Mouse (Mus musculus) kidney, postnatal 36 days (tissue): ENCODE results near the gene Zfand6.

ENCODE experiments used
- DNase-seq, 2 experiments: peaks; one replicate each; pipeline ENCODE4 v3.0.0; 2021 to 2022; ENCODE audit warnings: mixed read lengths in 2 of 2

Zfand6 gene

GRCm38 (mm10) chr7:84689251-84690100, at the start of gene Zfand6:
Gene Zfand6 (minus strand): TSS chr7:84689959.
- DNase-seq = peak; percentile 99 to 100

- no peak for DNase-seq
Observed at GRCm38 (mm10) chr7:84736803-84737202, 47.0 kb upstream of the Zfand6 start.

- no peak for DNase-seq
Observed at GRCm38 (mm10) chr7:84733038-84733437, 43.3 kb upstream of the Zfand6 start.

- no peak for DNase-seq
Observed at GRCm38 (mm10) chr7:84732052-84732451, 42.3 kb upstream of the Zfand6 start.

DNA sequence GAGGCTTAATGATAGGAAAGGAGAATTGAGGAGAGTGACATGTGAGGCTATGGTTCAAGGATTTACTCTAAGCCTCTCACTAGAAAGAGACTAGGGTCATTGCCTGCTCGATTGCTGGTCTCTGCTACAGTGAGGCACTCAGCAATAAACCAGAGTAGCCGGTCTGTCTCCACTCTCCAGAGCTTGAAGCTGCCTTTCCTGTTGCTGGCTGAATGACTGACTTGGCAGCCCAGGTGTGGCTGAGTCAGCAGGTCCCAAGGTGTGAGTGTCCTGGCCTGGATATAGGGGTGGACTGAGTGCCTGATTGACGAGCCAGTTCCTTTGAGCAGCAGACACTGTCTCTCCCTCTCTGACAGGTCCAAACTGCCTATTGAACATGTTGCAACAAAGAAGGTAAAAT, 41.3 kb upstream of the Zfand6 start:
- DNase-seq = peak; percentile 9 to 24

DNA sequence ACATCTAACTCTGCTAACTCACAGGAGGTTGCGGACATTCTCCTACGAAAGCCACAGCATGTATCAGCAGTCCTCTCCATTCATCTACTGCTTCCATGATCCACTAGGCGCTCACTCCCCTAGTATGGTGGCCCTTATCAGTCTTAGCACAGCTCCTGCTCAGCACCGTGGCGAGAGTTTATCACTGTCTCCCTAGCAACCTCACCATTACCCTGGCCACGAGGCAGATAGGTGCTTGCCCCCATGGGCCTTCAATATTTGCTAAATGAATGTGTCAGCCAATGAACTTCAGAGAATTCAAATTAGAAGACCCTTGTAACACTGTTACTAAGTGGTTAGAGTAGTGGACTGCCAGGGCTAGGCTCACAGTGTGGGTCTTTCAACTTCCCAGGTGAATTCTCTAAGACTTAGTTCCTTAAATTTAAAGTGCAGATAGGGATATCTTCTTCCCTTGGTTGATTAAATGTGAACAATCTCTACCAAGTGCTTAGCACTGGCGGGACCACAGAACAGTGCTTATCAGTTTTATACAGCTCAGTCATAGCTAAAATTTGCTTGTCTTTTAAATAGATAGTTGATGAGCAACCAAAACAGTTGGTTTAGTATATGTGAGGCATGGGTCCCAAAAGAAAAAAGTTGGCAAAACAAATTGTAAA, 33.2 kb upstream of the Zfand6 start:
- DNase-seq = no peak

DNA sequence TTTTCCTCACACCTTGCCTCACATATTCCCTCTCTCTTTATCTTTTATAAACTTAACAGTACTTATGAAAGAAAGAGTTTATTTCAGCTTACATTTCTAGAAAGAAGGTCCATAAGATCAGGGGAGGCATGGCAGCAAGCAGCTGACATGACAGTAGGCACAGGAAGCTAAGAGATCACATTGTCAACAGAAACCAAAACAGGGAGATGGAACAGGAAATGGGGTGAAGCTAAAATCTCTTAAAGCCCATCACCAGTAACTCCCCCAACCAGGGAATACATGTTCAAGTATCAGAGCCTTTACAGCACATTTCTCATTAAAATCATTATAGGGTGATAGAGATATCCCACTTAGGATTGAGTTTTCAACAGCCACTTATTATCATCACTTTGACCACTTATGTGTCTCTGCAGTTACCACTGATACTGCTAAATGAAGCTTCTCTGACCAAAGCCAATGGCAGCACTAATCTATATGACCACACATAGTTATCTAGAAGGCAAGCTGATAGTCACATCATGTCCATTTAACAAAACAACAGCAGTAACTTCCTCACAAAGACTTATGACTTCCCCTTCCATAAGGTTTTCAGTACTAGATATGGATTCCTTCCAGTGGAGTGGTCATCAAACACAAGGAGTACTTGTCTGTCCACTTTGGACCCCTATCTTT, 20.7 kb upstream of the Zfand6 start:
- DNase-seq = no peak

- DNase-seq = peak in 1 of 2 experiments; percentile 4
Observed at GRCm38 (mm10) chr7:84706877-84707276, 17.1 kb upstream of the Zfand6 start.

DNA sequence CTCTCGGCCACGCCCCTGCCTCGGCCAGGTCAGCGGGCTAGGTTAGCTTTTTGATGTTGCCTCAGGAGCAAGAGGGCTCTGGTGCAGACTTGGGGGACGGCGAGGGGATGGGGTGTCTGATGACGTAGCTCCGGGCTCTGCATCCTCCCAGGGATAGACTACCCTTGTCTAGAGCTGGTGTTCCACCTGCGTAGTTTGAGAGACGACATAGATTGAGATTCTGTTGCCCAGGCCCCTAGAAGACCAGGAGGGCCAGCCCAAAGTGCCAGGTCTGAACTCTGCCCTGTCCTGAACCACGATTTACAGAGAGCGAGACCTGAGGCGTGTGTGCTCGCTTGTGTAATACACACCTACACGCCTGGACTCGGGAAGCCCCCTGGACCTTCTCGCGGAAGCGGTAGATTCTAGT, 346 bp upstream of the Zfand6 start:
- no peak for DNase-seq

- DNase-seq = peak; percentile 4 to 27
Observed at GRCm38 (mm10) chr7:84687653-84688580, 1.8 kb downstream of the Zfand6 start.

GRCm38 (mm10) chr7:84686380-84686779, 3.4 kb downstream of the Zfand6 start:
- no peak for DNase-seq

- no peak for DNase-seq
Observed at GRCm38 (mm10) chr7:84684675-84685074, 5.1 kb downstream of the Zfand6 start.

- no peak for DNase-seq
Observed at GRCm38 (mm10) chr7:84681558-84681957, 8.2 kb downstream of the Zfand6 start.

- DNase-seq = no peak
Observed at GRCm38 (mm10) chr7:84680931-84681330, 8.8 kb downstream of the Zfand6 start.

GRCm38 (mm10) chr7:84680092-84680491, 9.7 kb downstream of the Zfand6 start:
- DNase-seq = no peak

GRCm38 (mm10) chr7:84679264-84679663, 10.5 kb downstream of the Zfand6 start:
- DNase-seq = peak; percentile 77 to 91

DNA sequence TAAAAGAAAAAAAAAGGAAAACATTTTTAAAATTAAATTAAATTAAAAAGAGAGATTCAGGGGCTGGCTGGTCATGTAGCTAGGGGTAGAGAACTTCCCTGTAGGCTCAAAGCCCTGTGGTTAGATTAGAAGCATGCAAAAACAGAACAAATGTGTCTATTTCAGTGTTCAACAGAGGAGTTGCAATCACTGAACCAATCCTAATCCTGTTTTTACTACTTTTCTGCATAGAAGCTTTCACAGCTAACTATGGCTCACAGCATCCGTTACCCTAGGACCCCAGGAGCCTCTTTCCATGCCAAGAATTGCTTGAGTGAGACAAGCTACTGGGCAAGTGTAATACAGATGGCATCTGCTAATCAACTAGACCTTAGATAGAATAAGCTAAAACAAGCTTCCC, 16.7 kb downstream of the Zfand6 start:
- DNase-seq = no peak

DNA sequence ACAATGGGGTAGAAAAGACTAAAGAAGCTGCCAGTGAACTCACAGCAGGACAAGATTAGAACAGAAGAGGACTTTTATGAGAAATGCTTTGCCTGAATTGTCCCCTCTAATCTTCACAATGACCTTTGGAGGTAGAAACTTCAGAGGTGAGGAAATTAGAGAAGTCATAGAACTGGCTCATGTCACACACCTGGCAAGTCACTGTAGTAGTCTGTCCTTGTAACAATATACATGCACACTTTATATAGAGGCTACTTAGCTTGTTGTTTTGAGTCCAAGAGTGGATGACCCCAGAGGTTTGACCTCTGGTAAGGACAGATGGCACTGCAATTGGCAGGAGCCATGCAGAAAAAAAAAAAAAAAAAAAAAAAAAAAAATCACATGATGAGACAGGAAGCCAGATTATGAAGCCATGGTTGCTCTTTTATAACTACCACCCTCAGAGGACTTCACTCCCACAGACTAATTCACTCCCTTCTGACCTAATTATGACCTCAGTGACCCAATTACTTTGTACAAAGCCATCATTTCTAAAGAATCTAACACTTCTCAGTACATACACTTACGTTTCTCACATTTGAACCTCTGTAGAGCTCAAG, 20.1 kb downstream of the Zfand6 start:
- peak; percentile 25 to 27 for DNase-seq

DNA sequence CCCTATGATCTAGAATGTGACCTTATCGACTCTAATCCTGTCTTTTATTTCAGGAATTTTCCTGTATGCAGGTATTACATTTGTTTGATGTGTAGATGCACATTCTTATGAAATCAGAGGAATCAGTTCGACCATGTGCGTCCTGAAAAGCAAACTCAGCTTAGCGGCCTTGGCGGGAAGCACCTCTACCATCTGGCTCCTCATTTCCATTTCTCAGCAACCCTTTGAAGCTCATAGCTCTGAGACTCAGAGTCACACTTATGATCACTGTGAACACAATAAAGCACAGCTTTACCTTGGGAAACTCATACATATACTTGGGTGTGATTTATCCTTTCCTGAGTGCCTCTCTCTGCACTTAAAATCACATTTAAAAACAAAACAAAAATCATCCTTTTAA, 21.8 kb downstream of the Zfand6 start:
- no peak for DNase-seq

DNA sequence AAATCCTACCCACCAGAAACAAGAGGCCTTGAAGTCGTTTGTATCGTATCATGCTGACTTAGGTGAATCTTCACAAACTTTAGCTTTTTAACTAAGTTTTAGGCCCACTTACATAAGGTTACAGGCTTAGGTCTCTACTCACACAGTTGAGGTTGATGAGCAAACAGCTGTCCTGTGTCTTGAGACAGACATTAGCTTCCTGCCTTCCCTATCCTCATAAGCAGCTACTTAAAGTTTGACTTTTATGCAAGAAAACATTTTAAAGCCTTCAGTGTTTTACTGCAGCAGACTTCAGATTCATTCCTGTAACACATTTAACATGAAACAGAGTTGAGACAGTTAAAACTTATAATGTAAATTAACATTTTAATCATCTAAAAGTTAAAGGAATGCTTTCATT, 37.0 kb downstream of the Zfand6 start:
- no peak for DNase-seq

DNA sequence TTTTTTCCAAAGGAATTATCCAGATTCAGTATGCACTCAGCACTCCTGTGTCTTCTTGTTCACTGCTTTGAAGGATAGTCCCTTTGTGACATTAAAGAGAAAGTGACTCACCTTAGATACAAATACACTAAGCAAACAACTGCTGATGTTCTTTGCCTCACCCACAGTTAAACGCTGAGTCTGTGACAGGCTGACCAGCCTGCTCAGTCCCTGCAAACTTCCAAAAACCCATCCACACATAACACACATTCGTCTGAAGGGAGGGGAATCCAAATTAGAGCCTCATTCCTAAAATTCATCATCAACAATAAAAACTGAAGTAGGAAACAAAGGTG, 37.8 kb downstream of the Zfand6 start:
- no peak for DNase-seq

DNA sequence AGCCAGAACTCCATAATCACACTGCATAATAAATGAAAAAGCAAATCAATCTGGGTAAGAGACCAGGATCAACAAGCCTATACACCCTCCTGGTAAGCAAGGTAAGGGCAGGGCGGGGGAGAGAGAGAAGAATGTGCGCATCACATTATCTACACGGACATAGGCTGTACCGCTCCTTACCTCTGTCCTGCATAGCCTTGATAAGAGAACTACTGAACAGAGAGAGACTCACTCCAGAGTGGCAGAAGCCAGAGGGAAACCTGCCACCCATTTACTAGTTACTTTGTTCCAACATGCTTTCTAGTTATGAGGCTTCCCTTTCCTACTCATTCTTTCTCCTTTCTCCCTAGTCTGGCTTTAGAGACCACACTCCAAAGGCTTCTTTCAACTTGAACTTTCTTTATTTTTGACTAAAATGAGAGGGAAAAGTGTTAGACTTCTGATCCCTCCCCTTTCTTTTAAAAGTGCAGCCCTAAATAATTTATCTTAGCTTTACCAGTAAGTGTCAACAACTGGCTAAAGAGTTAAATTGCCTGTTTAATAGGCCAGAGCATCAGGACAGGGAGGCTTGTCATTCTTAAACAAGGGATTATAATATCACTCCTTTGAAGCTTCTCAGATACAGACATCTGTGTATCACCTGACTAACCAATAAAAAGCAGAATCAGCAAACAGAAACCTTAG, 38.3 kb downstream of the Zfand6 start:
- no peak for DNase-seq
